Mouse (Mus musculus): Measurements from ENCODE around the gene Ppp2r3a. TPM values are rescaled to one million over a fixed set of nuclear protein-coding genes. Genes with fewer than 3 reads are reported as not detected.

Ppp2r3a gene
- total RNA-seq (2017), result 1.8 and 3.6 TPM in 2 replicates

GRCm38 (mm10) chr9:101251644-101252337 is at the start of gene Ppp2r3a:
Gene Ppp2r3a (minus strand): TSS chr9:101251795.
- peak; percentile 77 for ATAC-seq (ENCODE audit: extremely low read depth, insufficient number of reproducible peaks, low FRiP score, poor library complexity, severe bottlenecking)

- no peak for ATAC-seq (ENCODE audit: extremely low read depth, insufficient number of reproducible peaks, low FRiP score, poor library complexity, severe bottlenecking)
These were observed 48.9 kb upstream of the Ppp2r3a start for GRCm38 (mm10) chr9:101300441-101300935.

- ATAC-seq (ENCODE audit: extremely low read depth, insufficient number of reproducible peaks, low FRiP score, poor library complexity, severe bottlenecking), result no peak
These were observed 40.4 kb upstream of the Ppp2r3a start for GRCm38 (mm10) chr9:101291676-101292660.

- no peak for ATAC-seq (ENCODE audit: extremely low read depth, insufficient number of reproducible peaks, low FRiP score, poor library complexity, severe bottlenecking)
These were observed 39.3 kb upstream of the Ppp2r3a start for GRCm38 (mm10) chr9:101290876-101291275.

- ATAC-seq (ENCODE audit: extremely low read depth, insufficient number of reproducible peaks, low FRiP score, poor library complexity, severe bottlenecking), result no peak
These were observed 38.2 kb upstream of the Ppp2r3a start for GRCm38 (mm10) chr9:101289750-101290149.

- no peak for ATAC-seq (ENCODE audit: extremely low read depth, insufficient number of reproducible peaks, low FRiP score, poor library complexity, severe bottlenecking)
These were observed 37.5 kb upstream of the Ppp2r3a start for GRCm38 (mm10) chr9:101288901-101289647.

- ATAC-seq (ENCODE audit: extremely low read depth, insufficient number of reproducible peaks, low FRiP score, poor library complexity, severe bottlenecking), result no peak
These were observed 35.2 kb upstream of the Ppp2r3a start for GRCm38 (mm10) chr9:101286766-101287165.

GRCm38 (mm10) chr9:101284049-101284448 is 32.5 kb upstream of the Ppp2r3a start:
- no peak for ATAC-seq (ENCODE audit: extremely low read depth, insufficient number of reproducible peaks, low FRiP score, poor library complexity, severe bottlenecking)

- ATAC-seq (ENCODE audit: extremely low read depth, insufficient number of reproducible peaks, low FRiP score, poor library complexity, severe bottlenecking), result no peak
These were observed 31.1 kb upstream of the Ppp2r3a start for GRCm38 (mm10) chr9:101282651-101283050.

- ATAC-seq (ENCODE audit: extremely low read depth, insufficient number of reproducible peaks, low FRiP score, poor library complexity, severe bottlenecking), result no peak
These were observed 30.3 kb upstream of the Ppp2r3a start for GRCm38 (mm10) chr9:101281906-101282305.

GRCm38 (mm10) chr9:101281326-101281725 is 29.7 kb upstream of the Ppp2r3a start:
- ATAC-seq (ENCODE audit: extremely low read depth, insufficient number of reproducible peaks, low FRiP score, poor library complexity, severe bottlenecking), result no peak

GRCm38 (mm10) chr9:101280867-101281266 is 29.3 kb upstream of the Ppp2r3a start:
- ATAC-seq (ENCODE audit: extremely low read depth, insufficient number of reproducible peaks, low FRiP score, poor library complexity, severe bottlenecking), result no peak

- ATAC-seq (ENCODE audit: extremely low read depth, insufficient number of reproducible peaks, low FRiP score, poor library complexity, severe bottlenecking), result no peak
These were observed 28.6 kb upstream of the Ppp2r3a start for GRCm38 (mm10) chr9:101280211-101280610.

- ATAC-seq (ENCODE audit: extremely low read depth, insufficient number of reproducible peaks, low FRiP score, poor library complexity, severe bottlenecking), result no peak
These were observed 21.1 kb upstream of the Ppp2r3a start for GRCm38 (mm10) chr9:101272715-101273114.

GRCm38 (mm10) chr9:101270020-101270419 is 18.4 kb upstream of the Ppp2r3a start:
- ATAC-seq (ENCODE audit: extremely low read depth, insufficient number of reproducible peaks, low FRiP score, poor library complexity, severe bottlenecking), result no peak

- ATAC-seq (ENCODE audit: extremely low read depth, insufficient number of reproducible peaks, low FRiP score, poor library complexity, severe bottlenecking), result no peak
These were observed 14.4 kb upstream of the Ppp2r3a start for GRCm38 (mm10) chr9:101266043-101266442.

- no peak for ATAC-seq (ENCODE audit: extremely low read depth, insufficient number of reproducible peaks, low FRiP score, poor library complexity, severe bottlenecking)
These were observed 14.0 kb upstream of the Ppp2r3a start for GRCm38 (mm10) chr9:101265546-101265945.

GRCm38 (mm10) chr9:101262815-101263214 is 11.2 kb upstream of the Ppp2r3a start:
- no peak for ATAC-seq (ENCODE audit: extremely low read depth, insufficient number of reproducible peaks, low FRiP score, poor library complexity, severe bottlenecking)

GRCm38 (mm10) chr9:101261989-101262571 is 10.5 kb upstream of the Ppp2r3a start:
- ATAC-seq (ENCODE audit: extremely low read depth, insufficient number of reproducible peaks, low FRiP score, poor library complexity, severe bottlenecking), result no peak
